Mouse (Mus musculus): ENCODE measurements around the gene Kif3b.

GRCm38 (mm10) chr2:153309106-153309505 lies 17.9 kb downstream of the Kif3b start:
- TF ChIP-seq POLR2A (IDR thresholded peaks at IDR 0.05; ENCODE audit: control insufficient read depth, extremely low read depth, insufficient read depth, low read length, poor library complexity) (no peak), CTCF (IDR thresholded peaks at IDR 0.05; ENCODE audit: borderline replicate concordance, control insufficient read depth, extremely low read depth, insufficient read depth, low read length, poor library complexity) (no peak)
